Mouse (Mus musculus): ENCODE data around the gene Cyb5rl.

Gene Cyb5rl

GRCm38 (mm10) chr4:107061560-107061959, 5.2 kb upstream of the Cyb5rl start:
- DNase-seq (ENCODE audit: low spot score): no peak

- no peak for DNase-seq (ENCODE audit: low spot score)
Measured at GRCm38 (mm10) chr4:107063214-107063613, 3.6 kb upstream of the Cyb5rl start.

GRCm38 (mm10) chr4:107064394-107065098, 2.2 kb upstream of the Cyb5rl start:
- no peak for DNase-seq (ENCODE audit: low spot score)

- peak; percentile 22 for DNase-seq (ENCODE audit: low spot score)
Measured at GRCm38 (mm10) chr4:107067151-107067840, 508 bp downstream of the Cyb5rl start.

GRCm38 (mm10) chr4:107072343-107072742, 5.6 kb downstream of the Cyb5rl start:
- DNase-seq (ENCODE audit: low spot score): no peak

- DNase-seq (ENCODE audit: low spot score): no peak
Measured at GRCm38 (mm10) chr4:107075456-107075855, 8.7 kb downstream of the Cyb5rl start.

GRCm38 (mm10) chr4:107078894-107079293, 12.1 kb downstream of the Cyb5rl start:
- no peak for DNase-seq (ENCODE audit: low spot score)

- no peak for DNase-seq (ENCODE audit: low spot score)
Measured at GRCm38 (mm10) chr4:107079716-107080115, 12.9 kb downstream of the Cyb5rl start.

GRCm38 (mm10) chr4:107082185-107082584, 15.4 kb downstream of the Cyb5rl start:
- no peak for DNase-seq (ENCODE audit: low spot score)

GRCm38 (mm10) chr4:107083126-107083525, 16.3 kb downstream of the Cyb5rl start:
- no peak for DNase-seq (ENCODE audit: low spot score)

- no peak for DNase-seq (ENCODE audit: low spot score)
Measured at GRCm38 (mm10) chr4:107084343-107084742, 17.6 kb downstream of the Cyb5rl start.

GRCm38 (mm10) chr4:107084858-107085257, 18.1 kb downstream of the Cyb5rl start:
- DNase-seq (ENCODE audit: low spot score): no peak

- DNase-seq (ENCODE audit: low spot score): no peak
Measured at GRCm38 (mm10) chr4:107091696-107092095, 24.9 kb downstream of the Cyb5rl start.

GRCm38 (mm10) chr4:107094484-107095187, 27.8 kb downstream of the Cyb5rl start:
- no peak for DNase-seq (ENCODE audit: low spot score)

- DNase-seq (ENCODE audit: low spot score): no peak
Measured at GRCm38 (mm10) chr4:107096043-107096442, 29.3 kb downstream of the Cyb5rl start.

- DNase-seq (ENCODE audit: low spot score): no peak
Measured at GRCm38 (mm10) chr4:107096841-107097373, 30.1 kb downstream of the Cyb5rl start, which contains the start of gene Cdcp2. TSS of gene Cdcp2 (plus strand) at chr4:107096891.

- DNase-seq (ENCODE audit: low spot score): no peak
Measured at GRCm38 (mm10) chr4:107097871-107098270, 31.1 kb downstream of the Cyb5rl start.

GRCm38 (mm10) chr4:107098375-107098774, 31.6 kb downstream of the Cyb5rl start:
- DNase-seq (ENCODE audit: low spot score): no peak

- DNase-seq (ENCODE audit: low spot score): no peak
Measured at GRCm38 (mm10) chr4:107098791-107099525, 32.2 kb downstream of the Cyb5rl start.

- no peak for DNase-seq (ENCODE audit: low spot score)
Measured at GRCm38 (mm10) chr4:107102220-107102619, 35.4 kb downstream of the Cyb5rl start.

GRCm38 (mm10) chr4:107106777-107107176, 40.0 kb downstream of the Cyb5rl start:
- DNase-seq (ENCODE audit: low spot score): no peak

GRCm38 (mm10) chr4:107108291-107108731, 41.5 kb downstream of the Cyb5rl start:
- DNase-seq (ENCODE audit: low spot score): no peak

All from c-Kit-positive CD71-positive TER-119-positive erythroid progenitor cells, embryonic 14.5 days (primary cell).